Mouse (Mus musculus): ENCODE measurements around the gene Cox20. TPM values are rescaled to one million over a fixed set of nuclear protein-coding genes. Genes with fewer than 3 reads are reported as not detected.
"Not testable (repeated sequence)": the region's sequence is repeated elsewhere in the genome, so short reads cannot be mapped to it uniquely, and the experiment has no call there.

The Cox20 gene
- 160 and 172 TPM in 2 replicates for polyA plus RNA-seq (2015; fragmentation: Nextera tagmentation; extraction: Ambion mirVana)

GRCm38 (mm10) chr1:178318389-178319184, at the start of gene Cox20:
TSS of gene Cox20 (plus strand) at chr1:178319130.
- ATAC-seq: peak; percentile 97
- Histone ChIP-seq H3K36me3 (peaks cover 26% of the 10 kb centered on the region), H3K4me2 (replicated peaks) (peak within 1 kb of the TSS; percentile 86), H3K9me3 (no peaks in the 10 kb centered on the region), H3K4me3 (replicated peaks) (peak within 1 kb of the TSS; percentile 60), H3K27ac (peak within 1 kb of the TSS; percentile 100), H3K4me1 (replicated peaks) (peaks cover 46% of the 10 kb centered on the region), H3K27me3 (no peaks in the 10 kb centered on the region), H3K9ac (replicated peaks) (peak within 1 kb of the TSS; percentile 91)
- WGBS: under 1% methylated on average over 83 of the region's 83 CpGs

- Histone ChIP-seq H3K4me3 (replicated peaks) (no peak overlapping the region), H3K27me3 (no peaks in the 10 kb centered on the region), H3K36me3 (no peaks in the 10 kb centered on the region), H3K4me2 (replicated peaks) (no peak overlapping the region), H3K9me3 (no peaks in the 10 kb centered on the region), H3K9ac (replicated peaks) (no peak overlapping the region), H3K27ac (no peak overlapping the region), H3K4me1 (replicated peaks) (0 out of 2 replicates have a peak, but pooled peaks cover 2% of the 10 kb centered on the region)
- 84% methylated on average over 6 of the region's 6 CpGs for WGBS
- no peak for ATAC-seq
Observed at GRCm38 (mm10) chr1:178270635-178271034, 48.3 kb upstream of the Cox20 start.

- peak; percentile 3; the same call in 1 of the 2 replicates for ATAC-seq
- Histone ChIP-seq H3K36me3 (no peaks in the 10 kb centered on the region), H3K9ac (replicated peaks) (peak overlapping the region; percentile 83; the same call in 1 of the 2 replicates), H3K27me3 (no peaks in the 10 kb centered on the region), H3K4me1 (replicated peaks) (0 out of 2 replicates have a peak, but pooled peaks cover 7% of the 10 kb centered on the region), H3K27ac (no peak overlapping the region), H3K4me2 (replicated peaks) (peak overlapping the region; percentile 66), H3K9me3 (no peaks in the 10 kb centered on the region), H3K4me3 (replicated peaks) (peak overlapping the region; percentile 64)
- 53% methylated on average over 9 of the region's 9 CpGs for WGBS
Observed at GRCm38 (mm10) chr1:178275174-178275730, 43.7 kb upstream of the Cox20 start.

- Histone ChIP-seq H3K36me3 (no peaks in the 10 kb centered on the region), H3K4me1 (replicated peaks) (0 out of 2 replicates have a peak, but pooled peaks cover 7% of the 10 kb centered on the region), H3K9me3 (no peaks in the 10 kb centered on the region), H3K27ac (peak overlapping the region; percentile 87), H3K4me3 (replicated peaks) (peak overlapping the region; percentile 64), H3K27me3 (no peaks in the 10 kb centered on the region), H3K9ac (replicated peaks) (peak overlapping the region; percentile 83), H3K4me2 (replicated peaks) (peak overlapping the region; percentile 66)
- WGBS: 8% methylated on average over 11 of the region's 11 CpGs
- ATAC-seq: peak; percentile 73
Observed at GRCm38 (mm10) chr1:178275738-178276053, 43.2 kb upstream of the Cox20 start.

- WGBS: under 1% methylated on average over 85 of the region's 87 CpGs
- peak; percentile 93 for ATAC-seq
- no peaks in the 10 kb centered on the region for H3K27me3 ChIP-seq
- peak overlapping the region; percentile 66 for H3K4me2 ChIP-seq (replicated peaks)
- H3K27ac ChIP-seq: peak overlapping the region; percentile 87
- H3K36me3 ChIP-seq: no peaks in the 10 kb centered on the region
- H3K9me3 ChIP-seq: no peaks in the 10 kb centered on the region
- H3K4me1 ChIP-seq (replicated peaks): 0 out of 2 replicates have a peak, but pooled peaks cover 7% of the 10 kb centered on the region
- peak overlapping the region; percentile 64 for H3K4me3 ChIP-seq (replicated peaks)
- H3K9ac ChIP-seq (replicated peaks): peak overlapping the region; percentile 83
Observed at GRCm38 (mm10) chr1:178276054-178276911, 42.6 kb upstream of the Cox20 start.

GRCm38 (mm10) chr1:178283314-178283713, 35.6 kb upstream of the Cox20 start:
- H3K9ac ChIP-seq (replicated peaks); H3K4me3 ChIP-seq (replicated peaks); H3K4me2 ChIP-seq (replicated peaks); H3K36me3 ChIP-seq; H3K9me3 ChIP-seq; H3K4me1 ChIP-seq (replicated peaks); ATAC-seq; H3K27ac ChIP-seq; H3K27me3 ChIP-seq: not testable (repeated sequence)
- WGBS: 83% methylated on average over 3 of the region's 3 CpGs

- no peak for ATAC-seq
- no peak overlapping the region for H3K9ac ChIP-seq (replicated peaks)
- no peaks in the 10 kb centered on the region for H3K36me3 ChIP-seq
- no peaks in the 10 kb centered on the region for H3K27me3 ChIP-seq
- H3K4me2 ChIP-seq (replicated peaks): no peak overlapping the region
- no peaks in the 10 kb centered on the region for H3K4me1 ChIP-seq (replicated peaks)
- no peaks in the 10 kb centered on the region for H3K9me3 ChIP-seq
- WGBS: 66% methylated on average over 2 of the region's 2 CpGs
- no peak overlapping the region for H3K27ac ChIP-seq
- no peak overlapping the region for H3K4me3 ChIP-seq (replicated peaks)
Observed at GRCm38 (mm10) chr1:178283946-178284720, 34.8 kb upstream of the Cox20 start.

GRCm38 (mm10) chr1:178287601-178288176, 31.2 kb upstream of the Cox20 start:
- Histone ChIP-seq H3K9me3 (no peaks in the 10 kb centered on the region), H3K4me3 (replicated peaks) (no peak overlapping the region), H3K27ac (no peak overlapping the region), H3K9ac (replicated peaks) (no peak overlapping the region), H3K36me3 (no peaks in the 10 kb centered on the region), H3K4me2 (replicated peaks) (no peak overlapping the region), H3K4me1 (replicated peaks) (no peaks in the 10 kb centered on the region), H3K27me3 (no peaks in the 10 kb centered on the region)
- no peak for ATAC-seq
- WGBS: 66% methylated on average over 8 of the region's 8 CpGs

GRCm38 (mm10) chr1:178291716-178292115, 27.2 kb upstream of the Cox20 start:
- no peak for ATAC-seq
- no peaks in the 10 kb centered on the region for H3K4me1 ChIP-seq (replicated peaks)
- 91% methylated on average over 3 of the region's 3 CpGs for WGBS
- no peak overlapping the region for H3K4me2 ChIP-seq (replicated peaks)
- H3K27ac ChIP-seq: no peak overlapping the region
- H3K36me3 ChIP-seq: no peaks in the 10 kb centered on the region
- no peak overlapping the region for H3K4me3 ChIP-seq (replicated peaks)
- H3K9ac ChIP-seq (replicated peaks): no peak overlapping the region
- no peaks in the 10 kb centered on the region for H3K9me3 ChIP-seq
- no peaks in the 10 kb centered on the region for H3K27me3 ChIP-seq

GRCm38 (mm10) chr1:178294051-178294450, 24.9 kb upstream of the Cox20 start:
- H3K27ac ChIP-seq: no peak overlapping the region
- WGBS: 92% methylated on average over 1 of the region's 1 CpGs
- no peaks in the 10 kb centered on the region for H3K4me1 ChIP-seq (replicated peaks)
- H3K4me2 ChIP-seq (replicated peaks): no peak overlapping the region
- H3K9me3 ChIP-seq: no peaks in the 10 kb centered on the region
- H3K27me3 ChIP-seq: no peaks in the 10 kb centered on the region
- no peaks in the 10 kb centered on the region for H3K36me3 ChIP-seq
- no peak for ATAC-seq
- no peak overlapping the region for H3K9ac ChIP-seq (replicated peaks)
- H3K4me3 ChIP-seq (replicated peaks): no peak overlapping the region

- H3K4me2 ChIP-seq (replicated peaks); H3K9ac ChIP-seq (replicated peaks); H3K27me3 ChIP-seq; H3K4me1 ChIP-seq (replicated peaks); H3K36me3 ChIP-seq; ATAC-seq; H3K27ac ChIP-seq; H3K4me3 ChIP-seq (replicated peaks); H3K9me3 ChIP-seq: not testable (repeated sequence)
- WGBS: 84% methylated on average over 2 of the region's 2 CpGs
Observed at GRCm38 (mm10) chr1:178301261-178301660, 17.7 kb upstream of the Cox20 start.

Measured in midbrain, embryonic 13.5 days (tissue).